Mouse (Mus musculus) spleen, adult 18-20 months (tissue): ENCODE measurements around the gene Mapk7.

Source experiments
- DNase-seq, 2 experiments: peaks; one replicate each; pipeline ENCODE4 v3.0.0; 2022; ENCODE audit warnings: mixed read lengths in 2 of 2

The Mapk7 gene

GRCm38 (mm10) chr11:61489874-61490273, 4.3 kb downstream of the Mapk7 start:
- DNase-seq: no peak

- no peak for DNase-seq
Observed at GRCm38 (mm10) chr11:61489085-61489484, 5.1 kb downstream of the Mapk7 start.

GRCm38 (mm10) chr11:61487936-61488335, 6.3 kb downstream of the Mapk7 start:
- DNase-seq: no peak

DNA sequence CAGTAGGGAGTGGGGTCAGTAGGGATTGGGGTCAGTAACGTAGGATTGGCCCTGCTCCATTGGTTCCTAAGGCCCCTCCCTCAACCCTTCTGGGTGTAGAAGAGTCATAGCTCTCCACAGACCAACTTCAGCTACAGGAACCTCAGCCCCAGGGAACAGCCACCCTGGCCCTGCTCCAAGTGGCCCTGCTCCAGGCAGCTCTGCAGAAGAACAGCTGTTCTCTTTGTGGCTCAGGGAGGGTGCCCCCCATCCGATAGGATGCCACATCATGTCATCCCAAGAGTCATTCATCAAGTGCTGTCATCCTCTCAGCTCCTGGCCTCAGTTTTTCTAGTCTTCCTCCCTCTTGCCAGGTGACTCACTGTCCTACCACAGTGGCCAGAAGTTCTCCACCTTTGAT, 6.8 kb downstream of the Mapk7 start:
- DNase-seq: no peak

GRCm38 (mm10) chr11:61486458-61487219, 7.6 kb downstream of the Mapk7 start:
- no peak for DNase-seq

- DNase-seq: no peak
Observed at GRCm38 (mm10) chr11:61485541-61486457, 8.4 kb downstream of the Mapk7 start.

GRCm38 (mm10) chr11:61484613-61485540, 9.3 kb downstream of the Mapk7 start, which contains the start of gene Mfap4:
Gene Mfap4, plus strand, starts transcription at chr11:61485431.
- DNase-seq: no peak

GRCm38 (mm10) chr11:61484256-61484612, 10.0 kb downstream of the Mapk7 start:
- DNase-seq: no peak

- no peak for DNase-seq
Observed at GRCm38 (mm10) chr11:61483226-61483845, 10.9 kb downstream of the Mapk7 start.

GRCm38 (mm10) chr11:61481239-61482090, 12.7 kb downstream of the Mapk7 start:
- DNase-seq: no peak

DNA sequence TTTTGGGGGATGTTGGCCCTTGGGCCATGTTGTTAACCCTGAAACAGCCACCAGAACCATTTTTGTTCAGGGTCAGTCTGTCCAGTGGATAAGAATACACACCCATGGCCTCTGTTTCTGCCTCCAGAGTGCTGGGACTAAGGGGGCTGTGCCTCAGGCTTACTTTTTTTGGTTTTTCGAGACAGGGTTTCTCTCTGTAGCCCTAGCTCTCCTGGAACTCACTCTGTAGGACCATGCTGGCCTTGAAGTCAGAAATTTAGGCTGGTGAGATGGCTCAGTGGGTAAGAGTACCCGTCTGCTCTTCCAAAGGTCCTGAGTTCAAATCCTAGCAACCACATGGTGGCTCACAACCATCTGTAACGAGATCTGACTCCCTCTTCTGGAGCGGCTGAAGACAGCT, 15.4 kb downstream of the Mapk7 start:
- no peak for DNase-seq

GRCm38 (mm10) chr11:61477566-61478508, 16.4 kb downstream of the Mapk7 start:
- no peak for DNase-seq

DNA sequence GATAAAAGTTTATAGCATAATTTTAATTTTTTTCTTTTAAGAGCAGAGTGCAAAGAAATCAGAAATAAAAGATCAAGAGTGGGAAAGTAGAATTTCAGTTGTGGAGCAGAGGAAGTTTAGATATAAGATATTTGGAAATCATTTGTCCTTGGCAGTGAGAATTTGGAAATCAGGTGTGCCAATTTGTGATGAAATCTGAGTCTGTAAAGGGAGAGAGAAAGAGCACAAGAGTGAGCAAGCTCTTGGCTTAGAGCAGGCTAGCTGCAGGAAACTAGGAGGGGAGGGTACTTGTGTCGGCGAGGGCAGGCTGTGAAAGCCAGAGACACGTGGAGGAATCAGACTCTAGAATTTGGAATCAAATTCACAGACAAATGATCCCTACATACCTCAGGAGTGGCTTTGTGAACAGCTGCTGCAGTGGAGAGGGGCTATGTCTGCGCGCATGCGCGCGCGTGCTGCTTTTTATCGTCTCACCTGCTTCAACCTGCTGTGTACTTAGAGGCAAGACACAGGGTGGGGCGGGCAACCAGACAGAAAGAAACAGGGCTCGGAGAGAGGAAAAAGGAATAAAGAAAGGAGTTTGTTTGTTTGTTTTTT, 17.3 kb downstream of the Mapk7 start:
- no peak for DNase-seq

DNA sequence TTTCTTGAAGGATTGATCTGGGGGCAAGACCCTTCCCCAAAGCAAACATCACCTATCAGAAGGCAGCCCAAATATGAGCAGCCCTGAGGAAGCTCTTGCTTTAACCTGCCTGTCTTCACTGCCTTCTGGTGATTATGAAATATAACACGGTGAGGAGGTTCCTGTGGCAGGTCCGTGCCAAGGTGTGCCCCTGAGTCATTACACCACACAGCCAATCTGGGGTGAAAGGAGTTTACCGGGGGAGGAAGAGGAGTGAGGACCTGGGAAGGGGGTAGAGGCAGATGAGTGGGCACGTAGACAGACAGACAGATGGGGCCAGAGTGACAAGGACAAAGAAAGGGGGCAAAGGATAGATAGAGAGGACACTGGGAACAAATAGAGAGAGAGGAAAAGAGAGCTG, 20.6 kb downstream of the Mapk7 start:
- DNase-seq: no peak

- DNase-seq: no peak
Observed at GRCm38 (mm10) chr11:61470880-61471279, 23.3 kb downstream of the Mapk7 start.

DNA sequence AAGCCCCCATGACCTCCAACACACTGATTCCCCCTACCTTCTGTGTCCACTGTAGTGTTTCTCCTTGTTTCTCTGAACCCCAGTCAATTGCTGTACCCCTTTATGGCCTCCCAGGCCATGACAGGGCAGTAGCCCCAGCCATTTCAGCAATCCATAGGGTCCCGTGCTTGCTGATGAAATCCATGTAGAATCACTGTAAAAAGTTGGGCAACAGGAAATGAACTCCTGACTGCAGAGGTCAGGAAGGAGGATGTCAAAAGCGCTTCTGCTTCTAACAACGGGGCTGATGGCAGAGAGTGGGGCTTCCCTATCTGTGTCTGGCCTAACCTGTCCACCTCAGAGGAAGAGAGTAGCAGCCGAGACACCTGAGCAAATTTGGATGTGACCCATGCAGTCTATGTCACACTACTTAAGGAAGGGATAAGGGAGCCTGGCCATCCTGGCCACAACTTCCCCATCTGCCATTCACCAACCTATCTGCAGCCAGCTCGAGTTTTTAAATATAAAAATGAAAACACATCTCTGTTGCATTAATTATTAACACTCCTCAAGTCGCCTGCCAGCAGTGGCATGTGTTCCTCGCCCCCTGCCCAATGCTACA, 24.8 kb downstream of the Mapk7 start:
- no peak for DNase-seq

GRCm38 (mm10) chr11:61468534-61468933, 25.7 kb downstream of the Mapk7 start:
- DNase-seq: no peak

DNA sequence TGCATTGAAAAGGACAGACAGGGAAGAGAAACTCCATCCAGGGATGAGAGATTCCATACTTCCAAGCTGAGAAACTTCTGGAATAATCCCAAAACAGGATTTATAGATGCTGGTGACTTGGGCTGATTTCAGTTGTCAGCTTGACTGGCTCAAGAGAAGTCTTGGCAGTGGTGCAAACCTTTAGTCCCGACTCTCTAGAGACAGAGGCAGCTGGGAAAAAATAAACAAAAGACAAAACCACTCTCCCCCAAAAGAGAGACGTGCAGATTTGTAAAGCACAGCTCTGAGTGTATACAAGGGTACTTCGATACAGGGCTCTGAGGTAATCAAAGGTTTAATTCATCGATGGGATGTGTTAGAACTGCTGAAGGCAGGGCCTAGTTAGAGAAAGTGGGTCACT, 28.8 kb downstream of the Mapk7 start:
- DNase-seq: no peak

GRCm38 (mm10) chr11:61464071-61464470, 30.1 kb downstream of the Mapk7 start:
- DNase-seq: no peak
